Mouse (Mus musculus): ENCODE measurements around the gene Elmo3.
"Not testable (repeated sequence)": the region's sequence is repeated elsewhere in the genome, so short reads cannot be mapped to it uniquely, and the experiment has no call there.

Elmo3 gene

GRCm38 (mm10) chr8:105276292-105277120 lies 28.9 kb upstream of the Elmo3 start:
- DNase-seq (ENCODE audit: low spot score in 2 of 2): peak in 1 of 2 experiments; percentile 34

- peak in 1 of 2 experiments; percentile 77 for DNase-seq (ENCODE audit: low spot score in 2 of 2)
These were observed 26.5 kb upstream of the Elmo3 start for GRCm38 (mm10) chr8:105278911-105279334.

DNA sequence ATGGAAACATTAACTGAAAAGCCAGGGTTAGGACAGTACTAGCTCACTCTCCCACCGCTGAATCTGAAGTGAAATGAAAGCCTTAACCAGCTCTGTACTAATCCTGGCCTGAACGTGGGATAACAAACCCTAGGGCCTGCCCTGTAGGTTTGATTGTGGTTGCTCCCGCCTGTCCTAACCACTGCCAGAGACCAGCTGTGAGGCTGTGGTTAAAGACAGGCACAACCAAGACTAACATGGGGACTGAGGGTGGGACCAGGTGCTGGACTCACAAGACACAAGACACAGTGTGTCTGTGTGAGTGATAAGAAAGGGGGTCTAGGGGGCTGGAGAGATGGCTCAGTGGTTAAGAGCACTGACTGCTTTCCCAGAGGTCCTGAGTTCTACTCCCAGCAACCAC lies 24.8 kb upstream of the Elmo3 start:
- DNase-seq (ENCODE audit: low spot score in 2 of 2): no peak

GRCm38 (mm10) chr8:105281821-105282220 lies 23.6 kb upstream of the Elmo3 start:
- DNase-seq (ENCODE audit: low spot score in 2 of 2): no peak

DNA sequence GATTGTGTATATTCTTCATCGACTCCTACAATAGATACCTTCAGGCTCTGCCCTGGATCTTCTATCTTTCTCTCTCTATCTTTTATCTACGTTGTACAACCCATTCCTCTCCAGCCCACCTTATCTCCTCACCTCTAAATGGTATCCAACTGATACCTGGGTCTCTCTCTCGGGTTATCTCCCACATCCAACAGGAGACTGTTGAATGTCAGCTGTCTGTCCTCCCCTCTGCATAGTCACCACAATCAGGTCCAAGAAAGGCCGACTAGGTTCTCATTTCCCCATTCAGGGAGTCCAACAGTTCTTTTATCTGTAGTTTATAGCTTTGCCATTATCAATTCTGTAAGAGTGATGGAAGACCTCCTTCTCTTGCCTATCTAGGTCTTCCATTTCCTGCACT lies 23.2 kb upstream of the Elmo3 start:
- no peak for DNase-seq (ENCODE audit: low spot score in 2 of 2)

- peak in 1 of 2 experiments; percentile 31 for DNase-seq (ENCODE audit: low spot score in 2 of 2)
These were observed 22.3 kb upstream of the Elmo3 start for GRCm38 (mm10) chr8:105283074-105283473.

GRCm38 (mm10) chr8:105285514-105285913 lies 19.9 kb upstream of the Elmo3 start:
- DNase-seq (ENCODE audit: low spot score in 2 of 2): no peak

DNA sequence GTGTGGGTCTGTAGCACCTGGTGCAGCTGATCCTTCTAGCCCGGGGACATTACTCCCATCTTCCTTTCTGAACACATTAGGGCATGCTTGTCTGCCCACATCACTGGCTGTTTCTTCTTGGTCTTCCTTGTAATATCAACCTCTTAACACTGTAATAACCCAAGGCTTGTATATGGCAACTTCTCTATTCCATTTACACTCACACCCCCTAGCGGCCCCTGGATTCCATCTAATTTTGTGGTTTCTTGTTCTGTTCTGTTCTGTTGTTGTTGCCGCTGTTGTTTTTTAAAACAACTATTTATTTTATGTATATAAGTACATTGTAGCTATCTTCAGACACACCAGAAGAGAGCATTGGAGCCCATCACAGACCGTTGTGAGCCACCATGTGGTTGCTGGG lies 18.5 kb upstream of the Elmo3 start:
- no peak for DNase-seq (ENCODE audit: low spot score in 2 of 2)

- no peak for DNase-seq (ENCODE audit: low spot score in 2 of 2)
These were observed 17.2 kb upstream of the Elmo3 start for GRCm38 (mm10) chr8:105288231-105288630.

GRCm38 (mm10) chr8:105288958-105289732 lies 16.3 kb upstream of the Elmo3 start:
- DNase-seq (ENCODE audit: low spot score in 2 of 2): peak; percentile 85 to 90

DNA sequence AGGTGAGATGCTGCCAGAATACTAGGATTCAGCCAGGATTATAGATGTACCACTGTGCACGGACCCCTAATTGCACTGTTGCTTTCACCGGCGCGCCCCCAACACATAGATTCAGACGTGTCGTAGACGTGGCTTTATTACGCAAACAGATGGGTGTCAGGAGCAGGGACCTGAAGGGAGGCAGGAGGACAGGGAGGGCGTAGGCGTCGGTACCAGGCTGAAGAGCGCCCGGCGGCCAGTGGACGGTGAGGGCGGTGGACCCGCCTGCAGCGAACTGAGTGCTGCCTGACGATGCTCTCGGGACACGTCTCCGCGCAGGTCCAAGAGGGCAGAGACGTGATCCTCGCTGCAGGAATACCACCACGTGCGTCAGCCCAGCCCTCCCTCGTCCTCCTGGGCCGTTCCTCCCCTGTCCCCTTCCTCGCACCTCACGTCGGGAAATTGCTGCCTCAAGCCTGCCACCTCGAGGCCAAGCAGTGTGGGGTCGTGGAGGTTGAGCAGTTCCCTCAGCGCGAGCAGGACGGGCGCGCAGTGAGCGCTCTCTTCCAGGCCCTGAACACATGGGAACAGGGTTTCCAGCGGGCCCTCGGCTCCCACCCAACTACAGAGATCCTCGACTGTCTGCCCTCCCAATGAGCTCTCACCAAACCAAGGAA lies 15.5 kb upstream of the Elmo3 start, which contains the start of gene 4931428F04Rik:
4931428F04Rik (minus strand) TSS at position 60 of the 656 bp plus-strand sequence.
- no peak for DNase-seq (ENCODE audit: low spot score in 2 of 2)

DNA sequence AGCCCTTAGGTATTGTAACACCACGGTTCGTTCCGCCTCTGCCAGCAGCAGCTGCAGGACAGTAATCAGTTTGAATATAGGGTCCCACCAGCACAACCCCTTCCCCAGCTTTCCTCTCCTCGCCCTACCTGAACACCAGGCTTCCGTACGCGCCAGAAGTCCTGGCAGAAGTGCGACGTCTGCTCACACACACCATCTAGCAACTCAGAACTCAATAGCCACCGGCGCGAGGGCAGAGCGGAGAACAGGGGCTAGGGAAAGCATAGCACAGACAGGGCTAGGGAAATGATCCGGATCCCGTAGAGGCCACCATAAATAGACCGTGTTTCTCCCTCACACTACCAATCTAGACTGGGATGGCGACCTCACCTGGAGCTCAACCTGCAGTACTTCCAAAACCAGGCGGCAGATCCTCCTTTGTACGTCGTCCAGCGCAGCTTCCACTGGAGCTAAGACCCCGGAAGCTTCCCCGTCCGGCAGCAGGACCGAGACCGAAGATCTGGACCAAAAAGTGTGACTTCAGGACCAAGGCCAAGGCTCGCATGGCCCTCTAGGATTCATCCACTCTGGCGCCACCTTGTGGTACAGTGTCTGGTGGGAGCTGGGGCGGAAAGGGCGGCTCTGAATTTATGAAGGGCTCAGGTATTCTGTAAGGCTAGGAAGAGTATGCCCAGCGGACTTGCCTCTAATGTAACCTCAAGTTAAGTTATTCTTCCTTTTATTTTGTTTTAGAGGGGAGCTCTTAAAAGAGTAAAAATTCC lies 14.7 kb upstream of the Elmo3 start:
- peak; percentile 79 to 89 for DNase-seq (ENCODE audit: low spot score in 2 of 2)

GRCm38 (mm10) chr8:105291364-105291763 lies 14.0 kb upstream of the Elmo3 start:
- not testable (repeated sequence) for DNase-seq (ENCODE audit: low spot score in 2 of 2)

DNA sequence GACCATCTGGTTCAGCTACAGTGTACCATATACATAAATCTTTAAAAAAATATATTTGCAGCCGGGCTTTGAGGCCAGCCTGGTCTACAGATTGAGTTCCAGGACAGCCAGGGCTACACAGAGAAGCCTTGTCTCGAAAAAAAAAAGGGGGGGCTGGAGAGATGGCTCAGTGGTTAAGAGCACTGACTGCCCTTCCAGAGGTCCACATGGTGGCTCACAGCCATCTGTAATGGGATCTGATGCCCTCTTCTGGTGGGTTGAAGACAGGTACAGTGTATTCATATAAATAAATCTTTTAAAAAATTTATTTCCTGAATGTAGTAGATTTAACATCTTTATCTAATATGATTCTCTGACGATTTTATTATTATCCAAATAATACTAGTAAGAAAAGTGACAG lies 13.6 kb upstream of the Elmo3 start:
- DNase-seq (ENCODE audit: low spot score in 2 of 2): not testable (repeated sequence)

DNA sequence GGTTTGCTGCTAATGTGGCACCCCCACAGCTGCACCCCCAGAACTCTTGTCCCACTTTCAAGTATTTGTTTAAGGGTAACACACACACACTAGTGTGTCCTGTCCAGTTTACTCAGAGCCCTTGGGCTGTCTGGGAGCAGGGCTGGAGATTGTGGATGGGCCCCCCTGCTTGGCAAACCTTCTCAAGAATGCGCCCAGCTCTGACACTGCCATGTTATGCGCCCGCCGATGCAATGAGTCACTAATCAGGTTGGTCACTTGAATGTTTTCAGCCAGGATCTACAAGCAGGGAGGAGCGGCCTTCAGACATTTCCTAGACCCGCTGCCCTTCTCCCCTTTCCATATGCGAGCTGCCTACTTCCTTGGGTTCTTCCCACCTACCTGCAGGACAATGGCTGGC lies 12.9 kb upstream of the Elmo3 start:
- DNase-seq (ENCODE audit: low spot score in 2 of 2): no peak

- no peak for DNase-seq (ENCODE audit: low spot score in 2 of 2)
These were observed 12.0 kb upstream of the Elmo3 start for GRCm38 (mm10) chr8:105293405-105293804.

DNA sequence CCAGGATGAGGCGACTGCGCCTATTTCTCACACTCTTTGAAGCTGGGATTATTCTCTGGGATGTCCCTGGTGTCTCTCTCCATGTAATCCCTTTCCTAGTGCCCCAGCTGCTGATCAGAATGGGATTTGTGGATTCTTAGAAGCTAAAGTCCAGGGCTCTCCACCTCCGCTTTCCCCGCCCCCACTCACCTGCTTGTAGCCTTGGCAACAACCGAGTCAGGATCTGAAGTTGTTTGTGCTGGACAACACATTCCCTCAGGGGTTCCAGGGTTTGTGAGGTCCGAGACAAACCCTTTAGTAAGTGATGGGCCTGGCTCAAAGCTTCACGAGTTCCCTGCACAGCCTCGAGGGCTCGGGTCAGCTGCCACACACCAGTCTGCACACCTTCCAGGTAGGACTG lies 10.6 kb upstream of the Elmo3 start:
- no peak for DNase-seq (ENCODE audit: low spot score in 2 of 2)

DNA sequence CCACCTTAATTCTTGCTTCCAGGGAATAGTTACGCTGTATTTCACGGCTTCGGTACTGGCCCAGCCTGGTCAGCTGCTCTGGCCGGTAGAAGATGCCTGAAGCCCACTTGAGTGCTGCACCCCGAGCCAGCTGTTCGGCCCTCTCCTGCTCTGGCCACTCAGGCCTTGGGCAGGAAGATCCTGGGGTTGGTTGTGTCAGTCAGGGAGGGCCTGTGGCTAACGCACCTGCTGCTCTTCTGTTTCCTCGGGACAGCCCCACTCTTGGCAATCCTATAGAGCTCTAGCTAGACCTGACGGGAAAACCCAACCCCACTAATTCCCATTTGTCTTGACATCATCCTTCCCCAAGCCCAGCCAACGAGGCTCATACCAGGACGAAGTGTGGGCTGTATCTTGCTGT lies 10.1 kb upstream of the Elmo3 start:
- no peak for DNase-seq (ENCODE audit: low spot score in 2 of 2)

- no peak for DNase-seq (ENCODE audit: low spot score in 2 of 2)
These were observed 9.4 kb upstream of the Elmo3 start, which contains the start of gene Exoc3l for GRCm38 (mm10) chr8:105295895-105296573. Exoc3l (minus strand) TSS chr8:105296101.

- peak; percentile 78 to 89 for DNase-seq (ENCODE audit: low spot score in 2 of 2)
These were observed 7.7 kb upstream of the Elmo3 start, which contains the start of gene E2f4 for GRCm38 (mm10) chr8:105297511-105298192. E2f4 (plus strand) TSS chr8:105297663.

All from urinary bladder, adult 18-20 months (tissue).